Mouse (Mus musculus) small intestine, adult 2 months (tissue): ENCODE measurements at regions not wholly inside any gene's neighbourhood (a gene's known extent, or its start where the extent isn't known, plus 50 kb on each side); places are given as distances from the start of the nearest gene placed in this dataset.

Experiments
- H3K27ac ChIP-seq: fragments of 200-500 bp; 2 replicates; pipeline ENCODE4 v1.5.1; 2012; ENCODE audit warnings: low read depth, low read length, control low read depth, inconsistent platforms; ENCODE audit not compliant: insufficient read depth
- H3K27me3 ChIP-seq: fragments of 200-500 bp; 2 replicates; pipeline ENCODE4 v1.6.1; 2012; ENCODE audit warnings: mild to moderate bottlenecking, moderate library complexity, low read length, inconsistent platforms; ENCODE audit not compliant: control insufficient read depth, insufficient read depth
- H3K36me3 ChIP-seq: fragments of 200-500 bp; 2 replicates; pipeline ENCODE4 v1.6.1; 2012; ENCODE audit warnings: mild to moderate bottlenecking, low read length, control low read depth, inconsistent platforms; ENCODE audit not compliant: control insufficient read depth, insufficient read depth
- H3K4me1 ChIP-seq: fragments of 200-500 bp; 2 replicates; pipeline ENCODE4 v1.6.1; 2012; ENCODE audit warnings: low read length, inconsistent platforms, mixed read lengths; ENCODE audit not compliant: control insufficient read depth, insufficient read depth, insufficient read length
- H3K4me3 ChIP-seq: fragments of 200-500 bp; 2 replicates; pipeline ENCODE4 v1.5.1; 2012; ENCODE audit warnings: low read depth, mild to moderate bottlenecking, control low read depth, inconsistent platforms, low read length, moderate library complexity
- CTCF ChIP-seq: fragments of 200-500 bp; IDR thresholded peaks from 2 replicates; pipeline ENCODE4 v1.5.1; 2012; ENCODE audit warnings: low read depth, mild to moderate bottlenecking, control low read depth, inconsistent platforms, low read length, moderate library complexity, mixed read lengths; ENCODE audit not compliant: insufficient replicate concordance, insufficient read length; ENCODE audit errors: extremely low read depth
- POLR2A ChIP-seq: fragments of 200-500 bp; IDR thresholded peaks from 2 replicates; pipeline ENCODE4 v1.6.1; 2012; ENCODE audit warnings: low read depth, mild to moderate bottlenecking, control low read depth, inconsistent platforms, low read length, moderate library complexity
- WGBS: fragments of 180-500 bp; shearing (Covaris S2); methylation state at CpG from one replicate; pipeline ENCODE4 v1.1.7; 2018; 5-methylcytosine and 5-hydroxymethylcytosine counted together

- Histone ChIP-seq H3K27ac (no peak overlapping the region), H3K4me3 (no peak overlapping the region), H3K27me3 (no peaks in the 10 kb centered on the region), H3K4me1 (no peaks in the 10 kb centered on the region), H3K36me3 (no peaks in the 10 kb centered on the region)
- TF ChIP-seq POLR2A: no peak
- WGBS: 51% methylated on average over 6 of the region's 6 CpGs
These were observed 99.2 kb upstream of the Grik3 start for GRCm38 (mm10) chr4:125391269-125391668.

- H3K27ac ChIP-seq: no peak overlapping the region
- H3K4me1 ChIP-seq: no peaks in the 10 kb centered on the region
- H3K27me3 ChIP-seq: no peaks in the 10 kb centered on the region
- H3K36me3 ChIP-seq: no peaks in the 10 kb centered on the region
- 73% methylated on average over 4 of the region's 4 CpGs for WGBS
- no peak for TF ChIP-seq CTCF
- TF ChIP-seq POLR2A: no peak
- H3K4me3 ChIP-seq: no peak overlapping the region
These were observed 104.7 kb upstream of the Grik3 start for GRCm38 (mm10) chr4:125385811-125386210.

- no peaks in the 10 kb centered on the region for H3K4me1 ChIP-seq
- 75% methylated on average over 9 of the region's 9 CpGs for WGBS
- no peak for TF ChIP-seq CTCF
- H3K27me3 ChIP-seq: no peaks in the 10 kb centered on the region
- H3K4me3 ChIP-seq: no peak overlapping the region
- H3K36me3 ChIP-seq: no peaks in the 10 kb centered on the region
- no peak overlapping the region for H3K27ac ChIP-seq
These were observed 126.5 kb upstream of the Grik3 start for GRCm38 (mm10) chr4:125364011-125364410.

- Histone ChIP-seq H3K27me3 (no peaks in the 10 kb centered on the region), H3K4me3 (no peak overlapping the region), H3K27ac (no peak overlapping the region), H3K36me3 (no peaks in the 10 kb centered on the region), H3K4me1 (no peaks in the 10 kb centered on the region)
- TF ChIP-seq CTCF: no peak
- 62% methylated on average over 18 of the region's 18 CpGs for WGBS
These were observed 128.6 kb upstream of the Grik3 start for GRCm38 (mm10) chr4:125361611-125362520.

GRCm38 (mm10) chr4:125358356-125358755 is 132.1 kb upstream of the Grik3 start:
- H3K4me3 ChIP-seq: no peak overlapping the region
- H3K27me3 ChIP-seq: no peaks in the 10 kb centered on the region
- no peaks in the 10 kb centered on the region for H3K4me1 ChIP-seq
- 86% methylated on average over 2 of the region's 2 CpGs for WGBS
- H3K36me3 ChIP-seq: no peaks in the 10 kb centered on the region
- no peak overlapping the region for H3K27ac ChIP-seq
- TF ChIP-seq CTCF: no peak
- no peak for TF ChIP-seq POLR2A

- Histone ChIP-seq H3K4me1 (no peaks in the 10 kb centered on the region), H3K27ac (no peak overlapping the region), H3K4me3 (no peak overlapping the region), H3K27me3 (no peaks in the 10 kb centered on the region), H3K36me3 (no peaks in the 10 kb centered on the region)
- 48% methylated on average over 8 of the region's 8 CpGs for WGBS
- TF ChIP-seq CTCF (no peak), POLR2A (no peak)
These were observed 134.1 kb upstream of the Grik3 start for GRCm38 (mm10) chr4:125356441-125356840.

- H3K4me3 ChIP-seq: no peak overlapping the region
- 43% methylated on average over 3 of the region's 3 CpGs for WGBS
- no peak overlapping the region for H3K27ac ChIP-seq
- no peaks in the 10 kb centered on the region for H3K36me3 ChIP-seq
- no peak for TF ChIP-seq POLR2A
- TF ChIP-seq CTCF: no peak
- H3K4me1 ChIP-seq: no peaks in the 10 kb centered on the region
- no peaks in the 10 kb centered on the region for H3K27me3 ChIP-seq
These were observed 135.8 kb upstream of the Grik3 start for GRCm38 (mm10) chr4:125354742-125355141.
